Mouse (Mus musculus) myocyte (in vitro differentiated cells): ENCODE results near the gene Sectm1a.

Experiments used
- CEBPB ChIP-seq: IDR thresholded peaks from 2 replicates; pipeline ENCODE4 v1.6.1; 2011; ENCODE audit warnings: mild to moderate bottlenecking, moderate library complexity; ENCODE audit not compliant: poor library complexity, insufficient read depth, severe bottlenecking
- MYOD1 ChIP-seq, 3 experiments: IDR thresholded peaks; one replicate each; pipeline ENCODE4 v1.6.1; 2011; ENCODE audit warnings: control low read depth in 2 of 3, low read depth in 2 of 3, mild to moderate bottlenecking in 2 of 3, moderate library complexity in 1 of 3; ENCODE audit not compliant: insufficient read length in 2 of 3, control insufficient read depth in 1 of 3
- POLR2A ChIP-seq: IDR thresholded peaks from one replicate; pipeline ENCODE4 v1.6.1; 2011; ENCODE audit warnings: low read depth, mild to moderate bottlenecking, control low read depth, moderate library complexity; ENCODE audit not compliant: insufficient read length
- POLR2AphosphoS2 ChIP-seq: IDR thresholded peaks from one replicate; pipeline ENCODE4 v1.6.1; 2011; ENCODE audit warnings: low read depth, control low read depth; ENCODE audit not compliant: insufficient read length
- TCF12 ChIP-seq: IDR thresholded peaks from one replicate; pipeline ENCODE4 v1.6.1; 2011; ENCODE audit warnings: mild to moderate bottlenecking, control low read depth; ENCODE audit not compliant: poor library complexity, insufficient read depth, severe bottlenecking
- TCF3 ChIP-seq: IDR thresholded peaks from one replicate; pipeline ENCODE4 v1.6.1; 2011; ENCODE audit warnings: low read depth, control low read depth; ENCODE audit not compliant: insufficient read length

- TF ChIP-seq MYOD1 (IDR thresholded peaks at IDR 0.05; ENCODE audit: control insufficient read depth in 1 of 3, insufficient read length in 2 of 3, low read depth in 2 of 3): no peak
- TF ChIP-seq POLR2A: no peak
- TF ChIP-seq POLR2AphosphoS2: no peak
- TF ChIP-seq TCF12: no peak
- no peak for TF ChIP-seq TCF3
- TF ChIP-seq CEBPB: no peak
Measured at GRCm38 (mm10) chr11:121100692-121101091, 19.7 kb upstream of the Sectm1a start.
